Mouse (Mus musculus) retina, embryonic 14.5 days (tissue): ENCODE results near the gene Ttc7b.
A peak's percentile ranks its signal among the peaks of the same experiment; 100 is the strongest.

Experiments used
- DNase-seq: peaks from one replicate; pipeline ENCODE4 v3.0.0-alpha.2; 2015; ENCODE audit warnings: low spot score

Ttc7b gene

GRCm38 (mm10) chr12:100520794-100521186, at the start of gene Ttc7b:
Gene Ttc7b (minus strand): TSS chr12:100520826.
- DNase-seq, result peak; percentile 72

- no peak for DNase-seq
Measured at GRCm38 (mm10) chr12:100568831-100569230, 48.2 kb upstream of the Ttc7b start.

DNA sequence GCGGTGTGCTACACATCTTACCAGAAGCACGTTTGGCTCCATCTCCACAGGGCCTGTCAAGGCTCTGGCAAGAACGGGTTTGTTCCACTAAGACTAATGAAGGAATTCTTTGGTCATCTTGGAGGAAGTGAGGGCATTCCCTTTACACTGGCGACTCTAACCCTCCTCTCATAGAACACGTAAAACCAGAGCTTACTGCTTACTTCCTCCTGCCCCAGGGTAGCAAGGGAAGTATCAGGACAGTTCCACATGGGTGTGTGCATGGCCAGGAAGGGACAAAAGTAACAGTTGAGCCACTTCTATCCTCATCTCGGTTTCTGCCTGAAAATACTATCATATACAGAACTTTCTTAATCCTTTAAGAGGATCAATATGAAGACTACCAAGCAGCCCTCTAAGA, 47.5 kb upstream of the Ttc7b start:
- no peak for DNase-seq

DNA sequence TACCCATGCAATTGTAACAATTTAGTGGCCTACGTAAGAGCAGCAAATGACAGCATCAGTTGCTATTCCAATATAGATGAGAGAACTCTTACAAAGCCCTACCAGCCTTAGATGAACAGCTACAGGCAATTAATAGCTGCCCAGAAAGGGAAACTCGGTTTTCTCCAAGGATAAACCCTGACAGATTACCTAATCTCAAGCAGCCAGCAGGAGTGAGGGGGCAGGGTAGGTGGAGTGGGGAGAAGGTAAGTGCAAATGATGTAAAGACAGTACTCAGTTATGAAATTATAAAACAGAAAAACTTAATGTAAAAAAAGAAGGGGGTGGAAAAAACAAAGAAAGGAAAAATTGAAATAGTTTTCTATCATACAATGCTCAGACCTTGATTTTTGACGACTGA, 47.0 kb upstream of the Ttc7b start:
- DNase-seq, result no peak

GRCm38 (mm10) chr12:100553675-100554074, 33.0 kb upstream of the Ttc7b start:
- DNase-seq, result no peak

GRCm38 (mm10) chr12:100551972-100552371, 31.3 kb upstream of the Ttc7b start:
- DNase-seq, result no peak

DNA sequence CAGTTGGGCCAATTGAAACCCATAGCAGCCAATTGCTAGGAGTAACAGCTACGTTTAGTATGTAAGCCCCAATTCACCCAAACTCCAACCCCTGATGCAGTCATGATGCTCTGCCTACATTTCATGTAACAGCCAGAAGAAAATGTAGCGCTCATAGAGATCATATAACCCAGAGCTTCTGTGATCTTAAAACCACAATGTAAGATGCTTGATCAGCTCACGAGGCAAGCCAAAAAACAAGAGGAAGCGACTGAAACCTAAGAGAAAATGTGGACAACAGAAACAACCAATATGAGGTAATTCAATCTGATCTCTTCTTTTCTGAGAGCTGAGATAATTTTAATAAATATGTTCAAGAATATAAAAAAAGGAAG, 23.6 kb upstream of the Ttc7b start:
- no peak for DNase-seq

GRCm38 (mm10) chr12:100543437-100544193, 23.0 kb upstream of the Ttc7b start:
- no peak for DNase-seq

DNA sequence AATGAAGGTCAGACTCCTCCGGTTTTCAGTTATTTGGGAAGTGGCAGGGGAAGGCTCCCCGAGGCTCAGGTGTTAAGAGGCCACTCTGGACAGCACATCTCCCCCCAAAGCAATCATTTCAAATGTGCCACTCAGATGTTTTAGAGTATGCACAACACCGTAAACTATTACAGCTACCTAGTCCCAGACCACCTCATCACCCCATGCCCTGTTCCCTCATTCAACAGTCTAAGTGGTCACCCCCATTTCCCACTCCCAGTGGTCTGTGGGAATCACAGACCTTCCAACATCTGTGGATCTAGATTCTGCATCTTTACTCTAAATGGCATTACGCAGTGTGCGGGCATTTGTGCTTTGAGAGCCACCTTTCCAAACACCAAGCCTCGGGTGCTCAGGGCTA, 21.9 kb upstream of the Ttc7b start:
- no peak for DNase-seq

DNA sequence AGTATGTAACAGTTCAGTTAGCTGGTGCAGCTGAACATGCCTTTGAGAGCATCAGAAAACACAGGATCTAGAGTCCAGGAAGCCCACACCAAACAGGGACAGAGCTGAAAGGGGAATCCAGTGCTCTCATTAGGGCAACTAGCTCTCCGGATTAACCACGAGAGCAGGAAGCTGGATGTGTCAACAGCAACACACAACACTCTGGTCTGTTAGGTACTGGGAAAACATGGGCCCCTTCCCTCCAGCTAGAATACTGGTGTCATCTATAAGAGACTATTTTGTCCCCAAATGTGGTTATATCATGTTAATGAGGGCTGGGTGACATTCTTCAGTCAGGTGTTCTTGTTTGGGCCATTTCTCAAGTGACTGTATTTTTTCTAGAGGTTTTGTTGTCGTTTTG, 21.4 kb upstream of the Ttc7b start:
- no peak for DNase-seq

GRCm38 (mm10) chr12:100539158-100539714, 18.6 kb upstream of the Ttc7b start:
- DNase-seq, result no peak

DNA sequence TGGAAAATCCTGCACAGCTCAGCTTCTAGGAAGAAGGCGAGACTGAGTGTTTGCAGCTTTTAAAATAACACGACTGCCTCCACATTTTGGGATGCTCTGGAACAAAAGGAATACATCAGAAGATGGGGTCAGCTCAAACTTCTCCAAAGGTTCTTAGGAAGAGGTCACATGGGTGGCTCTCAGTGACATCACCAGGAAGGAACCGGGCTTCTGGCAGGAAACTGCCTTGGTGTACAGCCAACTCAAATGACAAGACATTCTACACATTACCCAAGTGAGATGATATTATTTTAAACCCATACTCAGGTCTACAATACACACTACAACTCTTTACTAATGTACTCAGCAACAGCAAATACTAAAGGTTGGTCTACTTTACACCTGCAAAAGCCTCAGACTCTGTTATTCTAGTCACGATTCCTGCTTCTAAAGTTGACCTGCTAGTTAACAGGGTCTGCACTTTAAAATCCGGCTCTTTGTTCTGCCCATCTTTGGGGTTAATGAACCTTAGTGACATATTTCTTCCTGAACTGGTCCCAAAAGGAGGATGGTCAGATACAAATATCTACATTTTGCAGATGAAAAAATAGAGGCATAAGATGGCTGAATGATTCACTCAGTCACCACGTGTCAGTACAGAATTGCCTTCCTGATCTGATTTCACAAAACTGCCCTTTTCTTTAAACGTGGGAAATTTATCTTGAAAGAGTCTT, 18.0 kb upstream of the Ttc7b start:
- DNase-seq, result no peak

GRCm38 (mm10) chr12:100537091-100537490, 16.5 kb upstream of the Ttc7b start:
- no peak for DNase-seq

DNA sequence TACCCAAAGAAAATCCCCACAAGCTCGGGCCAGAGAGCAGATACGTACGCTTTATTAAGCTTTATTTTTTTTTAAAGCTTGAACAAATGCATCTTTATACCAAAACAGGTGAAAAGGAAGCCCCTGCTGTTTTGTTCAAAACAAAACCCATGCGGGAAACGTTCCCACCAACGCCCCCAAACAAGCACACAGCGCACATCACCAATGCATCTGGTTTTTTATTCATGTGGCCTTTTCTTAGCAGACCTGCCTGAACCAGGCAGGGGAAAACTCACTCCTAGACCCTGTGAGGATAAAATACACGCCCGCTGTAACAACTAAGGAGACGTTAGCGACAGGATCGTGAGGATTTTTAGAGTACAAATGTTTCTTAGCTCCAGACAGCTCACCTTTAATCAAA, 14.4 kb upstream of the Ttc7b start:
- DNase-seq, result no peak

- no peak for DNase-seq
Measured at GRCm38 (mm10) chr12:100534028-100534427, 13.4 kb upstream of the Ttc7b start.

GRCm38 (mm10) chr12:100533209-100533608, 12.6 kb upstream of the Ttc7b start:
- no peak for DNase-seq

DNA sequence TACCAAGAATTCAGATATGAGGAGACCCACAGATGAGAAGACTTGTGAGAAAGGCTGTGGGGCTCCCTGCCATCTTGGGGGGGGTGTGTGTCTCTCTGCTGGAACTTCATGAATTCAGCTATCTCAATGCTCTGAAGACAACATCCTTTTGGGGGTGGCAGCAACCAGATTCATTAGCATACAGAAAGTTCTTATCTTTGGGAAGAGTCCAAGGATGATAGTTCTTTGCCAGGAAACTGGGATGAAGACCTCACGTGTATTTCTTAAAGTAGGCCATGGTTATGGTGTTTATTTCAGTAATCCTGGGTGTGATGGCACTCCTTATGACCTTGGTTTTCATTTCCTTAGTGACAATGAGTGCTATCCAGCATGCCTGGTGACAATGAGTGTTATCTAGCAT, 11.1 kb upstream of the Ttc7b start:
- no peak for DNase-seq

- DNase-seq, result no peak
Measured at GRCm38 (mm10) chr12:100530871-100531270, 10.2 kb upstream of the Ttc7b start.

DNA sequence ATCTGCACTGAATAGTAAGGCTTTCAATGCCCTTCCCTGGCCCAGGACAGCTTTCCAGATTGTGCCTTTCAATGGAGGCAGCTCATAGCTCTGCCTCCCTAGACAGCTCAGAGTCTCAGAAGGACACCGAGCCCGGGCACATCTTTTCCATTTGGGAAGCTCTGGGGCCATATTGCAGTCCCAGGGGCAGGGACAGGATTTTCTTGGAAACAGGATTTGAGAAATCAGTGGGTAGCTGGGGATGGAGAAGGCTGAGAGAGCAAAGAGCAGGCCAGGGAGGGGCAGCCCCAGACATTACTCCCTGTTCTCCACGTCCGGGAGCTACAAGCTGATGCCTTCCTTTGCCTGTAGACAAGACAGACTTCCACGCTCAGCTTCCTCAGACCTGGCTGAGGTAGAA, 9.0 kb upstream of the Ttc7b start:
- DNase-seq, result no peak

DNA sequence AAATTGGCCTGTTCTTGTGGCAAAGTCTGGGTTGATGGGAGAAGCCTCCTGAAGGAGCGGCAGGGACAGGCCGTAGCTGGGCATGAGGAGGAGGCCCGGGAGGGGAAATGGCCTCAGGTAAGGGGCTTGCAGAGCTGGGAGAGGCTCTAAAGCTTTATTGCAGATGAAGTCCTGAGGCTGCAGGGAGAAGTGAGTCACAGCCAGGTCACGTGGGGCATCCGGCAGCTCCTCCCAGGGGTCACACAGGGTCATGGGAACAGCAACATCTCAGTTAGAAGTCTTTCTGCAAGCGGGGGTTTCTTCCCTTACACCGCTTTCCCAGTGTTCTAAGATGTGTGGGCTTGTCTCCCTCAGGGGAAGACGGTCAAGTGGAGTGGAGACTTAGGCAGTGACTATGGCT, 8.5 kb upstream of the Ttc7b start:
- peak; percentile 66 for DNase-seq

DNA sequence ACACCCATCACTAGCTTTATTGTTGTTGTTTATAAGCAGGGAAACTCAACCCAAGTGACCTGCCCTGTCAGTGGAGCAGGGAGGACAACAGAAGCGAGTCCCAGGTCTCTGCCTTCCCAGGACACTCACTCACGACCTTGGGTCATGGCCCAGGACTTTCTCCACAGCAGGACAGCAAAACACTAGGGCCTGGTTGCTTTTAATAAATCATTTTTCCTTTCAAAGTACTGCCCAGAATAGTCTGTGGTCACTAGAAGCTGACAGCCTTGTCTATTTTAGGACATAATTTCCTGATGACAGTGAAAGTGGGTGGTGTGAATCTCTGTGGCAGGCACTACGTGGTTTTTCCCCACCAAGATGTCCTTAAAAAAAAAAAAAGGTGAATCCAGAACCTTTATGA, 7.6 kb upstream of the Ttc7b start:
- no peak for DNase-seq

GRCm38 (mm10) chr12:100527753-100528152, 7.1 kb upstream of the Ttc7b start:
- DNase-seq, result peak; percentile 89

- DNase-seq, result peak; percentile 50
Measured at GRCm38 (mm10) chr12:100527241-100527640, 6.6 kb upstream of the Ttc7b start.
